Mouse (Mus musculus) midbrain, embryonic 14.5 days (tissue): ENCODE results near the gene Sult6b2. TPM values are rescaled to one million over a fixed set of nuclear protein-coding genes. Genes with fewer than 3 reads are reported as not detected.

Experiments used
- ATAC-seq: fragments of 200-750 bp; cut with Nextera tagmentation; 2 replicates; pipeline ENCODE4 v1.8.0; 2017; ENCODE audit warnings: moderate number of reproducible peaks, moderate library complexity; ENCODE audit not compliant: low FRiP score, low TSS enrichment
- DNase-seq: peaks from one replicate; pipeline ENCODE4 v3.0.0-alpha.2; 2015
- H3K27ac ChIP-seq: fragments of 300-500 bp; sonication (generic); replicated peaks from 2 replicates; pipeline ENCODE4 v1.5.1; 2014; ENCODE audit warnings: mild to moderate bottlenecking, low read depth, low read length, moderate library complexity
- H3K27me3 ChIP-seq: fragments of 300-500 bp; sonication (generic); 2 replicates; pipeline ENCODE4 v1.6.1; 2014; ENCODE audit warnings: low read length, control low read depth, mixed read lengths; ENCODE audit not compliant: control insufficient read depth, insufficient read depth
- H3K36me3 ChIP-seq: fragments of 300-500 bp; sonication (generic); 2 replicates; pipeline ENCODE4 v1.6.1; 2014; ENCODE audit warnings: low read length, control low read depth; ENCODE audit not compliant: control insufficient read depth, insufficient read depth
- H3K4me1 ChIP-seq: fragments of 300-500 bp; sonication (generic); 2 replicates; pipeline ENCODE4 v1.6.1; 2014; ENCODE audit warnings: mild to moderate bottlenecking, antibody characterized with exemption, low read length, control low read depth; ENCODE audit not compliant: control insufficient read depth, insufficient read depth
- H3K4me2 ChIP-seq: fragments of 300-500 bp; sonication (generic); 2 replicates; pipeline ENCODE4 v1.6.1; 2014; ENCODE audit warnings: mild to moderate bottlenecking, low read length, moderate library complexity
- H3K4me3 ChIP-seq: fragments of 300-500 bp; sonication (generic); replicated peaks from 2 replicates; pipeline ENCODE4 v1.5.1; 2014; ENCODE audit warnings: low read depth, low read length
- H3K9ac ChIP-seq: fragments of 300-500 bp; sonication (generic); replicated peaks from 2 replicates; pipeline ENCODE4 v1.6.1; 2014; ENCODE audit warnings: mild to moderate bottlenecking, low read length, moderate library complexity
- H3K9me3 ChIP-seq: fragments of 300-500 bp; sonication (generic); 2 replicates; pipeline ENCODE4 v1.6.1; 2016; ENCODE audit warnings: low read length, control low read depth, mixed read lengths; ENCODE audit not compliant: control insufficient read depth
- WGBS: fragments of 180-500 bp; shearing (Covaris S2); extraction: QIAGEN DNeasy Blood & Tissue Kit; methylation state at CpG from one replicate; pipeline ENCODE4 v1.1.7; 2014; 5-methylcytosine and 5-hydroxymethylcytosine counted together
- polyA plus RNA-seq: library from polyadenylated mRNA; unstranded; fragments of >200 nt; fragmentation: Nextera tagmentation; extraction: Ambion mirVana; gene quantifications from 2 replicates; pipeline ENCODE4 v1.2.1, GENCODE M21; 2014

Sult6b2 gene
- polyA plus RNA-seq, 1 experiment from 2014 or later, result not detected

DNA sequence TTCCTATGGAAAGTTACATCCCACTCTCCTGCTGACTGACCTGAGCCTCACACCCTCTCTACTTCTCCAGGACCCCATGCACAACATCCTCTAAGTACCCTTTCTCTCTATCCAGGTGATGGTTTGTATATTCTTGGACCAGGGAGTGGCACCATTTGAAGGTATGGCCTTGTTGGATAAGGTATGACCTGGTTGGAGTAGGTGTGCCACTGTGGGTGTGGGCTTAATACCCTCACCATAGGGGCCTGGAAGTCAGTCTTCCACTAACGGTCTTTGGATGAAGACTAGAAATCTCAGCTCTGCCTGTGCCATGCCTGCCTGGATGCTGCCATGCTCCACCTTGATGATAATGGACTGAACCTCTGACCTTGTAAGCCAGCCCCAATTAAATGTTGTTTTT is 34.2 kb upstream of the Sult6b2 start:
- Histone ChIP-seq H3K27me3 (no peaks in the 10 kb centered on the region), H3K27ac (no peak overlapping the region), H3K4me1 (peaks cover 8% of the 10 kb centered on the region), H3K4me3 (no peak overlapping the region), H3K4me2 (no peak overlapping the region), H3K9ac (no peak overlapping the region), H3K9me3 (no peaks in the 10 kb centered on the region), H3K36me3 (no peaks in the 10 kb centered on the region)
- no peak for ATAC-seq
- 100% methylated on average over 1 of the region's 1 CpGs for WGBS
- no peak for DNase-seq

GRCm38 (mm10) chr6:142837326-142837725 is 33.0 kb upstream of the Sult6b2 start:
- 84% methylated on average over 9 of the region's 9 CpGs for WGBS
- DNase-seq, result no peak
- no peaks in the 10 kb centered on the region for H3K27me3 ChIP-seq

GRCm38 (mm10) chr6:142835726-142836125 is 31.4 kb upstream of the Sult6b2 start:
- no peaks in the 10 kb centered on the region for H3K27me3 ChIP-seq
- H3K36me3 ChIP-seq, result no peaks in the 10 kb centered on the region
- WGBS, result 35% methylated on average over 18 of the region's 18 CpGs
- H3K4me2 ChIP-seq, result peak overlapping the region; percentile 23
- no peaks in the 10 kb centered on the region for H3K9me3 ChIP-seq
- H3K4me3 ChIP-seq, result no peak overlapping the region
- peaks cover 8% of the 10 kb centered on the region for H3K4me1 ChIP-seq
- H3K9ac ChIP-seq, result no peak overlapping the region
- H3K27ac ChIP-seq, result peak overlapping the region; percentile 45; the same call in 1 of the 2 replicates
- ATAC-seq, result peak; percentile 67; the same call in 1 of the 2 replicates
- DNase-seq, result peak; percentile 64

More at GRCm38 (mm10) chr6:142837326-142837725, 33.0 kb upstream of the Sult6b2 start:
- Histone ChIP-seq H3K9ac (no peak overlapping the region), H3K4me3 (no peak overlapping the region), H3K9me3 (no peaks in the 10 kb centered on the region), H3K27ac (no peak overlapping the region), H3K4me1 (peaks cover 8% of the 10 kb centered on the region), H3K4me2 (no peak overlapping the region), H3K36me3 (no peaks in the 10 kb centered on the region)
- no peak for ATAC-seq

DNA sequence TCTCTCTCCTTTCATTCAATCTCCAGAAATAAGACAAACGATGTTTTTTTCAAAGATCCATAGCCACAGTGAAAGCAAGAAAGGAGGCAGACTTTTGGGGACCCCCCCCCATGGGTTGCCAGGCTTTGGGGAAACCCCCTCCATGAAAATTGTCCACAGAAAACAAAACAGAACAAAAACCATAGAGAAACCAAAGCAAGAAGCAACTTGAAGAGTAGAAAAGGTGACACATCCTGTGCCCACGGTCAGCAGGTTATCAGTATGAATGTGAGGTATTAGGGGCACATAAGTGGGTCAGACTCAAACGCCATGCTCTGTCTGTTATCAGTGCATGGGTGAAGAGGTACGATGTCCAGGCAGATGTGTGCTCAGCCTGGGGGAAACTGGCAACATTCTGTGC is 30.6 kb upstream of the Sult6b2 start:
- DNase-seq, result no peak
- no peak overlapping the region for H3K27ac ChIP-seq
- H3K36me3 ChIP-seq, result no peaks in the 10 kb centered on the region
- no peak overlapping the region for H3K4me3 ChIP-seq
- ATAC-seq, result no peak
- H3K4me2 ChIP-seq, result no peak overlapping the region
- no peaks in the 10 kb centered on the region for H3K27me3 ChIP-seq
- WGBS, result 80% methylated on average over 4 of the region's 4 CpGs
- no peak overlapping the region for H3K9ac ChIP-seq
- no peaks in the 10 kb centered on the region for H3K9me3 ChIP-seq
- H3K4me1 ChIP-seq, result peaks cover 8% of the 10 kb centered on the region

GRCm38 (mm10) chr6:142831706-142832105 is 27.4 kb upstream of the Sult6b2 start:
- 91% methylated on average over 3 of the region's 3 CpGs for WGBS
- DNase-seq (no peak), ATAC-seq (no peak)
- peaks cover 20% of the 10 kb centered on the region; the same call in 1 of the 2 replicates for H3K36me3 ChIP-seq
- no peak overlapping the region for H3K4me2 ChIP-seq
- H3K4me1 ChIP-seq, result peaks cover 8% of the 10 kb centered on the region
- H3K27ac ChIP-seq, result no peak overlapping the region
- no peaks in the 10 kb centered on the region for H3K9me3 ChIP-seq
- no peaks in the 10 kb centered on the region for H3K27me3 ChIP-seq
- H3K4me3 ChIP-seq, result no peak overlapping the region
- H3K9ac ChIP-seq, result no peak overlapping the region

DNA sequence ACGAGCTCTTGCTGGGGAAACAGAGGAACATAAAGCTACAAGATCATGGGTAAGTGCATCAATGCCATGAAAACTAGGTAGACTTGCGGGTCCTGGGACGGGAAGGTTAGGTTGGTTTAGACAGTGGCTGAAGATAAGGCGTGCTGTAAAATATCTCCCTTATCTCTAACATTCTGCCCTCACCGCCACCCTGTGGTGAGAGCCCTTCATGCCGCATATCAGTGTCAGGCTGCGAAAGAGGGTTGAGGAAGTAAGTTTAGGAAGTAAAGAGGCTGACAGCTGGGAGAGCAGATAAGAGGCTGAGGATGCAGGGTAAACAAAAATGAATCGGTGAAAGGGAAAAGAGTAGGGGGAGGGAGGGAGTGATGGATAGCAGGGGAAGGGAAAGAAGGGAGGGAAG is 26.9 kb upstream of the Sult6b2 start:
- WGBS, result 60% methylated on average over 8 of the region's 8 CpGs
- Histone ChIP-seq H3K27me3 (no peaks in the 10 kb centered on the region), H3K4me2 (no peak overlapping the region), H3K9ac (no peak overlapping the region), H3K9me3 (no peaks in the 10 kb centered on the region), H3K4me1 (peaks cover 8% of the 10 kb centered on the region), H3K4me3 (no peak overlapping the region), H3K27ac (no peak overlapping the region), H3K36me3 (peaks cover 20% of the 10 kb centered on the region; the same call in 1 of the 2 replicates)
- DNase-seq, result no peak
- ATAC-seq, result no peak

- Histone ChIP-seq H3K9ac (no peak overlapping the region), H3K4me2 (no peak overlapping the region), H3K9me3 (no peaks in the 10 kb centered on the region), H3K4me3 (no peak overlapping the region), H3K27me3 (no peaks in the 10 kb centered on the region), H3K27ac (no peak overlapping the region), H3K36me3 (peaks cover 20% of the 10 kb centered on the region; the same call in 1 of the 2 replicates), H3K4me1 (peaks cover under 1% of the 10 kb centered on the region)
- DNase-seq (no peak), ATAC-seq (no peak)
- WGBS, result 96% methylated on average over 3 of the region's 3 CpGs
These were observed 25.9 kb upstream of the Sult6b2 start for GRCm38 (mm10) chr6:142830221-142830620.

DNA sequence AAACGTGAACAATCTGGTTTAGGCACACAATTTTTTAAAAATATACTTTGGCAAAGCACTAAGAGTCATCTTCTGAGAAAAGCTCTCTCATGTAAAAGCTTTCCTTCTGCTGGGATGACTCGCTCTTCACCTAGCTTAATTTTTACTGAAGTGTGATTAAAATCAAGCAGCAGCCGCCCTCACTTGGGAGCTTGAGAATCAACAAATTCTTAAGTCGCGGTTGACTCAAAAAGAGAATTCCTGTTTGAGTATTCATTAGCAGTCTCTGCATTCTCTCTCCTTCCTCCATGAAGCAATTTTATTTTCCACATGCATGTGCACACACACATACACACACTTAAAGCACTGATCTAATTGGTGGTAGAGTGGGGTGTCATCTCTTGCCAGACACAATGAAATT is 21.1 kb upstream of the Sult6b2 start:
- no peak overlapping the region for H3K4me3 ChIP-seq
- no peak overlapping the region for H3K9ac ChIP-seq
- H3K4me2 ChIP-seq, result no peak overlapping the region
- no peak overlapping the region for H3K27ac ChIP-seq
- H3K9me3 ChIP-seq, result no peaks in the 10 kb centered on the region
- ATAC-seq, result no peak
- no peaks in the 10 kb centered on the region for H3K4me1 ChIP-seq
- H3K36me3 ChIP-seq, result peaks cover 20% of the 10 kb centered on the region; the same call in 1 of the 2 replicates
- 75% methylated on average over 5 of the region's 5 CpGs for WGBS
- DNase-seq, result no peak
- H3K27me3 ChIP-seq, result no peaks in the 10 kb centered on the region

- Histone ChIP-seq H3K9ac (no peak overlapping the region), H3K36me3 (0 out of 2 replicates have a peak, but pooled peaks cover 12% of the 10 kb centered on the region), H3K27ac (no peak overlapping the region), H3K4me1 (no peaks in the 10 kb centered on the region), H3K27me3 (no peaks in the 10 kb centered on the region), H3K4me2 (no peak overlapping the region), H3K4me3 (no peak overlapping the region), H3K9me3 (no peaks in the 10 kb centered on the region)
- ATAC-seq, result no peak
- DNase-seq, result no peak
- 89% methylated on average over 5 of the region's 5 CpGs for WGBS
These were observed 18.9 kb upstream of the Sult6b2 start for GRCm38 (mm10) chr6:142823008-142823787.
